Mouse (Mus musculus): ENCODE measurements around the gene Fam189b. TPM values are rescaled to one million over a fixed set of nuclear protein-coding genes. Genes with fewer than 3 reads are reported as not detected.

Gene Fam189b
- total RNA-seq, 2 experiments from 2014 or later, result 65.8 to 69.5 TPM

- no peak for DNase-seq (ENCODE audit: low spot score in 2 of 2)
These were observed 17.6 kb upstream of the Fam189b start for GRCm38 (mm10) chr3:89165268-89165870.

- DNase-seq (ENCODE audit: low spot score in 2 of 2), result no peak
These were observed 16.0 kb upstream of the Fam189b start for GRCm38 (mm10) chr3:89166945-89167344.

- no peak for DNase-seq (ENCODE audit: low spot score in 2 of 2)
These were observed 8.1 kb upstream of the Fam189b start for GRCm38 (mm10) chr3:89174844-89175243.

GRCm38 (mm10) chr3:89175544-89175943, 7.4 kb upstream of the Fam189b start:
- DNase-seq (ENCODE audit: low spot score in 2 of 2), result no peak

GRCm38 (mm10) chr3:89176421-89176820, 6.5 kb upstream of the Fam189b start:
- DNase-seq (ENCODE audit: low spot score in 2 of 2), result no peak

GRCm38 (mm10) chr3:89177242-89178106, 5.5 kb upstream of the Fam189b start, which contains the start of gene Scamp3:
Gene Scamp3 (plus strand): TSS chr3:89177473.
- peak; percentile 77 to 86 for DNase-seq (ENCODE audit: low spot score in 2 of 2)

- no peak for DNase-seq (ENCODE audit: low spot score in 2 of 2)
These were observed 4.9 kb upstream of the Fam189b start for GRCm38 (mm10) chr3:89178107-89178385.

- no peak for DNase-seq (ENCODE audit: low spot score in 2 of 2)
These were observed 3.9 kb upstream of the Fam189b start for GRCm38 (mm10) chr3:89179056-89179455.

GRCm38 (mm10) chr3:89181749-89182500, 1.0 kb upstream of the Fam189b start:
- no peak for DNase-seq (ENCODE audit: low spot score in 2 of 2)

- DNase-seq (ENCODE audit: low spot score in 2 of 2), result no peak
These were observed 349 bp upstream of the Fam189b start for GRCm38 (mm10) chr3:89182531-89183057.

GRCm38 (mm10) chr3:89183959-89184315, 994 bp downstream of the Fam189b start:
- DNase-seq (ENCODE audit: low spot score in 2 of 2), result peak; percentile 60 to 69

- no peak for DNase-seq (ENCODE audit: low spot score in 2 of 2)
These were observed 4.3 kb downstream of the Fam189b start for GRCm38 (mm10) chr3:89187197-89187596.

- no peak for DNase-seq (ENCODE audit: low spot score in 2 of 2)
These were observed 4.9 kb downstream of the Fam189b start for GRCm38 (mm10) chr3:89187690-89188477.

- no peak for DNase-seq (ENCODE audit: low spot score in 2 of 2)
These were observed 5.5 kb downstream of the Fam189b start for GRCm38 (mm10) chr3:89188478-89188875.

- DNase-seq (ENCODE audit: low spot score in 2 of 2), result no peak
These were observed 7.5 kb downstream of the Fam189b start for GRCm38 (mm10) chr3:89190436-89190835.

- DNase-seq (ENCODE audit: low spot score in 2 of 2), result no peak
These were observed 10.4 kb downstream of the Fam189b start for GRCm38 (mm10) chr3:89193351-89193750.

- no peak for DNase-seq (ENCODE audit: low spot score in 2 of 2)
These were observed 10.9 kb downstream of the Fam189b start for GRCm38 (mm10) chr3:89193853-89194252.

GRCm38 (mm10) chr3:89195979-89196877, 13.3 kb downstream of the Fam189b start:
- DNase-seq (ENCODE audit: low spot score in 2 of 2), result peak; percentile 71 to 85

- DNase-seq (ENCODE audit: low spot score in 2 of 2), result no peak
These were observed 16.9 kb downstream of the Fam189b start for GRCm38 (mm10) chr3:89199839-89200238.
